Mouse (Mus musculus): ENCODE measurements around the gene Mtmr4.

The Mtmr4 gene

GRCm38 (mm10) chr11:87581933-87582710 is 9.8 kb upstream of the Mtmr4 start:
- in situ Hi-C loops (cut with MboI, MseI), result no loop called here

GRCm38 (mm10) chr11:87583291-87584034 is 8.5 kb upstream of the Mtmr4 start:
- in situ Hi-C loops (cut with MboI, MseI), result no loop called here

- in situ Hi-C loops (cut with MboI, MseI), result no loop called here
These were observed 7.1 kb upstream of the Mtmr4 start for GRCm38 (mm10) chr11:87584711-87585505.

DNA sequence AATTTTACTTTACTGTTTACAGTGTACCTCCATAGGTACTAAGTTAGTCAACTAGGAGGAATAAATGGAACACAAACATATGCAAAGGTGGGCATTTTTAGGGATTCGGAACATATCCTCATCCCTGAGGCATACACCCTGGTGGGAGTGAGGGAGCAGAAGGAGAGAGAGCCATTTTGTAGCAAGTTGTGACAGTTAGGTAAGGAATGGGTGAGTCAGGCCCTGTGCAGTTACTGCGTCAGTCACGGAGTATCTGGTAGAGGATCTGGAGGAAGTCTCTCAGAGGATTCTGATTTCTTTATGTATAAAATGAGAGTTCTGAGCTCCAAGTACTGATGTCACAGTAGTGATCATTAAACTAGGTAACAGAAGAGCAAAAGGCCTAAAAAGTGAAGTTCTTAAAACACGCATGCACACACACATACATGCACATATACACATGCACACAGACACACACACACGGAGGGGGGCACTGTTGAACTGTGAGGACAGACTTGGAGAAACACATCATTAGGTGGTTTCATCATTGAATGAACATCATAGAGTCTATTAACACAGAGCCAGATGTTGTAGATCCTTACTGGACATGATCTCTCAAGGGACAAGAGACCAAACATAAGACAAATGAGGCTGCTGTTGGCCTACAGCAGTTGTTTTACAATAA is 4.6 kb upstream of the Mtmr4 start:
- in situ Hi-C loops (cut with MboI, MseI), result no loop called here

DNA sequence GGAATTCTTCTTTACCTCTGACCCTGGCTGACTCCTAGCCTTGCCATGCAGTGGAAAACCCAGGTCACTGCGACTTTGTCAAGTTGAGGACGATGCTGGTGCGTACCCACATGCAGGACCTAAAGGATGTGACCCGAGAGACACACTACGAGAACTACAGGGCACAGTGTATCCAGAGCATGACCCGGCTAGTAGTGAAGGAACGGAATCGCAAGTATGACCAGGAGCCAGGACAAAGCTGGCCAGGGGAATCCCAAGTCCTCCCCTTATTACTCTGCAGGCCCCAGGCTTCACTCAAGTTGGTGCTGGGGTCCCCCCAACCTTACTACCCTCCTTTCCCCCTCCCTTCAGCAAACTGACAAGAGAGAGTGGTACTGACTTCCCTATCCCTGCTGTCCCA is 2.4 kb upstream of the Mtmr4 start:
- in situ Hi-C loops (cut with MboI, MseI), result no loop called here

DNA sequence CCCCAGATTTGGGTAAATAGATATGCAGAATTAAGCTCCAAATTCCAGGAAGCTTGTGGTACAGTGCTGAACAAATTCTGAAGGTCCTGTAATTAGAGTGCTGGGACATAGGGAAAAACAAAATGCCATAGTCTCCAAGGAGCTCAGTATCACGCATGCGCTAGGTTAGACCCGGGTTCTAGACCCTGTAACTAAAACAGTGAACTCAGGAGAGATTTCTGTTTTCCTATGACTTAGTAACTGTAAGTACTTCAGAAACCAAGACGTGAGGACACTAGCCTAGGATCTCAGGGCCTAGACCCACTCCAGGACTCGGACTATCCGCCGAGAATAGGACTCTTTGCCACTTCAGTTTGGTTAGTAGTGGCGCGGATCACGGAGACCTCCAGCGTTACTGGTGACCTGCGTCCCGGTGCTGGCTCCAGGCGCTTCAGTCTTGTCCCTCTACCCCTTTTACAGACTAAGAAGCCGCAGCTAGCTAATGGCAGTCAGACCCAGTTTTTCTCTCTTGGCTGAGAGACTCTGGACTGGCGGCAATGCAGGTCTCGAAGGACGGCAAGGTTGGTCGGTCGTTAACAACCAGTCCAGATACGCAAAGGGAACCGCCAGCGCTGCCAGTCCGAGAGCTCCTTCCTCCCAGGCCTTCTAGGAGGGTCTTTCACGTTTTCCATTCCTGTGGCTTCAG is 979 bp upstream of the Mtmr4 start:
- in situ Hi-C loops (cut with MboI, MseI), result no loop called here

DNA sequence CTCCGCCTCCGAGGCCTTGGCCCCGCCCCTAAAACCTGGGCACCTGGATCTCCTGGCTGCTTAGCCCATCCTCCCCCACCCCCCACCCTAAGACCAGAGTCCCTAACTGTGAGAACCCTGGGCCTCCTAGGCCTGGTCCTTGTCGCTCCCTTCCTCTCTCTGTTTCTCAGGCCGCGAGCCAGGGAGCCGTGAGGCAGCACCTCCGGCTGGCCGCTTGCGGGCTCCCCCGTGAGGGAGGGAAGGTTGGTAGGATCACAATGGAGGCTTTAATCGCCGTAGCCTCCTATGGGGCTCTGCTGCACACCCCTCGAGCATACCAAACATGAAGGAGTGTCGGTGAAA is 363 bp downstream of the Mtmr4 start:
- in situ Hi-C loops (cut with MboI, MseI), result no loop called here

GRCm38 (mm10) chr11:87592713-87593598 is 994 bp downstream of the Mtmr4 start:
- in situ Hi-C loops (cut with MboI, MseI), result no loop called here

- in situ Hi-C loops (cut with MboI, MseI), result no loop called here
These were observed 3.4 kb downstream of the Mtmr4 start for GRCm38 (mm10) chr11:87595327-87595841.

GRCm38 (mm10) chr11:87595976-87596375 is 4.0 kb downstream of the Mtmr4 start:
- in situ Hi-C loops (cut with MboI, MseI), result no loop called here

DNA sequence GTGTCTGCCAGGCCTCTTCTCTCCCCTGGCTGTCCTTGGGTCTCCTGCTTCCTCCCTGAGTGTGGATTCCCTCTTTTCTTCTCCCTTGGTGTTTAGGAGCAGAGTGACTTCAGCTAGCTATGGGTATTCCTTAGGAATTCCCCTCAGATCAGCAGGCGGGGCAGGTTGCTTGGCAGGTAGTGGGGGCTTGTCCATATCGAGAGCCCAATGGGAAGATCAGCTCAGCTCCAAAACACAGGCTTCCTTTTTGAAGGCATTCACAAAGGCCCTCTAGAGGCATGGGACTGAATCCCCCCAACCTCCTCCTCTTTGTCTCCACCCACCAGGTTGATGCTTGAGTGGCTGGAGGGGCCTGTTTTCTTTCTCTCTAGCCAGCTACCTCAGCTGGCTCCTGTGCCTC is 4.5 kb downstream of the Mtmr4 start:
- in situ Hi-C loops (cut with MboI, MseI), result no loop called here

DNA sequence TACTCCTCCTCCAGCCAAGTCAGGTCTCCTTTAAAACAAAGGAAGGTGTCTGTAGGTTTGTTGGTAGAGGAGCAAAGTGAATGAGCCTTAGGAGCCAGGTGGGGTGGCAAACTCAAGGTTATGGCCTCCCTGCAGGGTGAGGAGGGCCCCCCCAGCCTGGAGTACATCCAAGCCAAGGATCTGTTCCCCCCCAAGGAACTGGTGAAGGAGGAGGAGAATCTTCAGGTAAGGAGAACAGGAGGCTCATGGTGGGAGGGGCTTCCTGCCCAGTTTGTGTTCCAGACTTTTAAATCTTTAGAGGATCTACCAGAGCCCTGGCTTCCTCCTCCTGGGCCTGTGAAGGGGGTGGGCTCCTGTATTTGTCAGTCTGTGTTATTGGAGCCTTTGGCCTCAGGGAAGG is 5.1 kb downstream of the Mtmr4 start:
- in situ Hi-C loops (cut with MboI, MseI), result no loop called here

DNA sequence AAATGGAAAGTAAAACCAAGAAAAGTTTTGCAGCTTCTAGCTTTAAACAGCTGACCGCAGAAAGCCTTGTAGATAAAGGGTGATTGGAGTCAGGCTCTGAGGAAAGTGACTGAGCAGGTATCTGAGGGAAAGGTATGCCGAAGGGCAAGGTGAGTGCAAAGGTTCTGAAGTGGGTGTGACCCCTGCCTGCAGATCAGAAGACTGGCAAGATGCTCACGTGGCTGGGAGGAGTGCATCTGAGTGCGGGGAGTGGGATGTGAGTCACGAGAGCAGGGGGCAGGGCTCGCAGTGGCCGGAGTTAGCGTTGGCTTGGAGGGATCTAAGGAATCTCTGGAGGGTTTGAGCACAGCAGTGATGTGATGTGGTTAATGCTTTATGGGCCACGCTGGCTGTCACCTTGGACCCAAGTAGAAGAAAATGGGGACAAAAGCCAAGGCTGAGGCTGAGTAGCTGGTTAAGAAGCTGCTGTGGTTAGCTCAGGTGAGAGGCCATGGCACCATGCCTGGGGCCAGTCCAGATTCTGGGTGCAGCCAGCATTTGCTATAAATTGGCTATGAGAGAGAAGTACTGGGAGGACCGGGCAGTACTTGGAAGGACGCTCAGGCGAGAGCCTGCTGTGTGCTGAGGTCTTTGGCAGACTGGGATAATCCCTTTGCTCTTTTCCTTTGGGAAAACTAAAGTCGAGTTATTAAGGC is 7.6 kb downstream of the Mtmr4 start:
- in situ Hi-C loops (cut with MboI, MseI), result no loop called here

- in situ Hi-C loops (cut with MboI, MseI), result no loop called here
These were observed 8.4 kb downstream of the Mtmr4 start for GRCm38 (mm10) chr11:87600322-87600853.

- in situ Hi-C loops (cut with MboI, MseI), result no loop called here
These were observed 10.3 kb downstream of the Mtmr4 start for GRCm38 (mm10) chr11:87602234-87602633.

- in situ Hi-C loops (cut with MboI, MseI), result no loop called here
These were observed 11.6 kb downstream of the Mtmr4 start for GRCm38 (mm10) chr11:87603571-87603970.

GRCm38 (mm10) chr11:87609264-87609663 is 17.3 kb downstream of the Mtmr4 start:
- in situ Hi-C loops (cut with MboI, MseI), result no loop called here

- in situ Hi-C loops (cut with MboI, MseI), result no loop called here
These were observed 19.6 kb downstream of the Mtmr4 start for GRCm38 (mm10) chr11:87611547-87611946.

DNA sequence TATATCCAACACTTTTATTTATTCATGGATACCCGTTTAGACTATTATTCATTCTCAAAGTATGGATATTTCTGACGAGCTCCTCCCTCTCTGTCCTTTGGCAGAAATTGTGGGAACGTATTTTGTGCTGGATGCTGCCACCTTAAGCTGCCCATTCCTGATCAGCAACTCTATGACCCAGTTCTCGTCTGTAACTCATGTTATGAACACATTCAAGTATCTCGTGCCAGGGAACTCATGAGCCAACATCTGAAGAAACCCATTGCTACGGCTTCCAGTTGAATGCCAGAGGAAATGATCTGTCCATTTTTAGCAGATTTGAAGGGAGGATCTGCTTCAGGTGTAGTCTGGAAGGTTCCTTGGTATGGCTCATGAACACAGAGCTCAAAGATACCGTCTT is 22.0 kb downstream of the Mtmr4 start:
- in situ Hi-C loops (cut with MboI, MseI), result no loop called here
